Mouse (Mus musculus) MEL (cell line): ENCODE results near the gene Pten. TPM values are rescaled to one million over a fixed set of nuclear protein-coding genes. Genes with fewer than 3 reads are reported as not detected.

Source experiments
- DNase-seq: peaks from one replicate; pipeline ENCODE4 v3.0.0; 2011; ENCODE audit warnings: low read depth, low spot score
- H3K27ac ChIP-seq: 2 replicates; pipeline ENCODE4 v1.5.1; 2012; ENCODE audit warnings: low read depth, mild to moderate bottlenecking, control low read depth, low read length, moderate library complexity; ENCODE audit not compliant: control insufficient read depth
- H3K27me3 ChIP-seq, 2 experiments: fragments of 150-350 bp in 1 of 2; sonication (generic) in 1 of 2; 2 replicates each; pipeline ENCODE4 v1.6.1; 2012; ENCODE audit warnings: low read length in 2 of 2, mild to moderate bottlenecking in 2 of 2, improper control_type of control experiment in 1 of 2, moderate library complexity in 1 of 2; ENCODE audit not compliant: insufficient read depth in 2 of 2, control insufficient read depth in 1 of 2
- H3K36me3 ChIP-seq, 2 experiments: 2 replicates each; pipeline ENCODE4 v1.6.1; 2012 to 2014; ENCODE audit warnings: low read length in 2 of 2, improper control_type of control experiment in 1 of 2, inconsistent platforms in 1 of 2, mild to moderate bottlenecking in 1 of 2; ENCODE audit not compliant: insufficient read depth in 2 of 2, control insufficient read depth in 1 of 2
- H3K4me1 ChIP-seq, 2 experiments: fragments of 150-350 bp in 1 of 2; sonication (generic) in 1 of 2; 2 replicates each; pipeline ENCODE4 v1.6.1; 2012; ENCODE audit warnings: low read length in 2 of 2, improper control_type of control experiment in 1 of 2, mild to moderate bottlenecking in 1 of 2; ENCODE audit not compliant: insufficient read depth in 2 of 2, control insufficient read depth in 1 of 2
- H3K4me3 ChIP-seq, 2 experiments: fragments of 150-350 bp in 1 of 2; sonication (generic) in 1 of 2; 2 replicates each; pipeline ENCODE4 v1.5.1; 2012; ENCODE audit warnings: low read depth in 2 of 2, low read length in 2 of 2, mild to moderate bottlenecking in 2 of 2, moderate library complexity in 2 of 2, control low read depth in 1 of 2, improper control_type of control experiment in 1 of 2; ENCODE audit not compliant: control insufficient read depth in 1 of 2, insufficient read depth in 1 of 2
- H3K79me2 ChIP-seq: 2 replicates; pipeline ENCODE4 v1.6.1; 2012; ENCODE audit warnings: mild to moderate bottlenecking, low read length, moderate library complexity; ENCODE audit not compliant: control insufficient read depth, poor library complexity, insufficient read depth
- H3K9ac ChIP-seq: 2 replicates; pipeline ENCODE4 v1.6.1; 2012; ENCODE audit warnings: low read depth, mild to moderate bottlenecking, control low read depth, low read length, moderate library complexity; ENCODE audit not compliant: control insufficient read depth, poor library complexity, severe bottlenecking
- H3K9me3 ChIP-seq: fragments of 150-350 bp; sonication (generic); replicated peaks from 2 replicates; pipeline ENCODE4 v1.6.1; 2012; ENCODE audit warnings: mild to moderate bottlenecking, low read length, improper control_type of control experiment, moderate library complexity; ENCODE audit not compliant: insufficient read depth
- BHLHE40 ChIP-seq: IDR thresholded peaks from 2 replicates; pipeline ENCODE4 v1.6.1; 2012; ENCODE audit warnings: low read depth, mild to moderate bottlenecking, inconsistent platforms, low read length, improper control_type of control experiment, borderline replicate concordance
- CHD1 ChIP-seq: IDR thresholded peaks from 2 replicates; pipeline ENCODE4 v1.6.1; 2012; ENCODE audit warnings: low read depth, mild to moderate bottlenecking, inconsistent platforms, low read length, improper control_type of control experiment
- E2F4 ChIP-seq: IDR thresholded peaks from 2 replicates; pipeline ENCODE4 v1.6.1; 2011; ENCODE audit warnings: low read depth, low read length, improper control_type of control experiment, borderline replicate concordance
- ELF1 ChIP-seq: IDR thresholded peaks from 2 replicates; pipeline ENCODE4 v1.6.1; 2014; ENCODE audit warnings: low read depth, mild to moderate bottlenecking, inconsistent platforms, low read length, improper control_type of control experiment, moderate library complexity
- ETS1 ChIP-seq: IDR thresholded peaks from 2 replicates; pipeline ENCODE4 v1.6.1; 2012; ENCODE audit warnings: low read depth, mild to moderate bottlenecking, inconsistent platforms, low read length, improper control_type of control experiment, moderate library complexity
- GABPA ChIP-seq: IDR thresholded peaks from 2 replicates; pipeline ENCODE4 v1.6.1; 2012; ENCODE audit warnings: low read depth, mild to moderate bottlenecking, inconsistent platforms, low read length, improper control_type of control experiment, moderate library complexity
- GATA1 ChIP-seq: IDR thresholded peaks from 2 replicates; pipeline ENCODE4 v1.6.1; 2011; ENCODE audit warnings: low read depth, low read length, improper control_type of control experiment
- HCFC1 ChIP-seq: IDR thresholded peaks from 2 replicates; pipeline ENCODE4 v1.6.1; 2012; ENCODE audit warnings: low read depth, mild to moderate bottlenecking, inconsistent platforms, low read length, improper control_type of control experiment, moderate library complexity
- JUND ChIP-seq: IDR thresholded peaks from 2 replicates; pipeline ENCODE4 v1.6.1; 2011; ENCODE audit warnings: low read depth, mild to moderate bottlenecking, improper control_type of control experiment, low read length
- MAFK ChIP-seq: IDR thresholded peaks from 2 replicates; pipeline ENCODE4 v1.6.1; 2011; ENCODE audit warnings: low read depth, mild to moderate bottlenecking, low read length, improper control_type of control experiment, borderline replicate concordance
- MAX ChIP-seq: IDR thresholded peaks from 2 replicates; pipeline ENCODE4 v1.6.1; 2011; ENCODE audit warnings: low read length, improper control_type of control experiment
- MAZ ChIP-seq: IDR thresholded peaks from 2 replicates; pipeline ENCODE4 v1.6.1; 2012; ENCODE audit warnings: low read depth, mild to moderate bottlenecking, inconsistent platforms, low read length, improper control_type of control experiment
- MEF2A ChIP-seq: IDR thresholded peaks from 2 replicates; pipeline ENCODE4 v1.6.1; 2014; ENCODE audit warnings: low read depth, mild to moderate bottlenecking, inconsistent platforms, low read length, improper control_type of control experiment; ENCODE audit not compliant: poor library complexity, insufficient replicate concordance, severe bottlenecking; ENCODE audit errors: extremely low read depth
- MXI1 ChIP-seq: IDR thresholded peaks from 2 replicates; pipeline ENCODE4 v1.6.1; 2011; ENCODE audit warnings: mild to moderate bottlenecking, low read depth, low read length, improper control_type of control experiment
- MYB ChIP-seq: IDR thresholded peaks from 2 replicates; pipeline ENCODE4 v1.6.1; 2011; ENCODE audit warnings: mild to moderate bottlenecking, low read depth, low read length, improper control_type of control experiment
- MYC ChIP-seq: IDR thresholded peaks from 2 replicates; pipeline ENCODE4 v1.6.1; 2011; ENCODE audit warnings: low read depth, mild to moderate bottlenecking, low read length, improper control_type of control experiment, moderate library complexity
- NELFE ChIP-seq: IDR thresholded peaks from 2 replicates; pipeline ENCODE4 v1.6.1; 2011; ENCODE audit warnings: low read depth, low read length, improper control_type of control experiment
- NRF1 ChIP-seq: IDR thresholded peaks from 2 replicates; pipeline ENCODE4 v1.6.1; 2014; ENCODE audit warnings: low read depth, mild to moderate bottlenecking, inconsistent platforms, low read length, improper control_type of control experiment, moderate library complexity; ENCODE audit not compliant: poor library complexity, insufficient read depth, severe bottlenecking
- POLR2A ChIP-seq, 2 experiments: IDR thresholded peaks; 2 replicates each; pipeline ENCODE4 v1.6.1; 2011 to 2012; ENCODE audit warnings: low read length in 2 of 2, mild to moderate bottlenecking in 2 of 2, control low read depth in 1 of 2, improper control_type of control experiment in 1 of 2, low read depth in 1 of 2, moderate library complexity in 1 of 2; ENCODE audit not compliant: control insufficient read depth in 1 of 2, insufficient read depth in 1 of 2, poor library complexity in 1 of 2
- POLR2AphosphoS5 ChIP-seq: IDR thresholded peaks from 2 replicates; pipeline ENCODE4 v1.6.1; 2012; ENCODE audit warnings: low read depth, borderline replicate concordance, mild to moderate bottlenecking, inconsistent platforms, low read length, moderate library complexity, mixed read lengths
- RAD21 ChIP-seq: IDR thresholded peaks from 2 replicates; pipeline ENCODE4 v1.6.1; 2011; ENCODE audit warnings: mild to moderate bottlenecking, low read depth, low read length, improper control_type of control experiment
- SIN3A ChIP-seq: IDR thresholded peaks from 2 replicates; pipeline ENCODE4 v1.6.1; 2012; ENCODE audit warnings: low read length, improper control_type of control experiment, inconsistent platforms
- TAL1 ChIP-seq: IDR thresholded peaks from 2 replicates; pipeline ENCODE4 v1.6.1; 2012; ENCODE audit warnings: mild to moderate bottlenecking, inconsistent platforms, low read length, moderate library complexity, mixed read lengths
- TBP ChIP-seq: IDR thresholded peaks from 2 replicates; pipeline ENCODE4 v1.8.0; 2011; ENCODE audit warnings: low read depth, low read length, improper control_type of control experiment
- TCF12 ChIP-seq: IDR thresholded peaks from 2 replicates; pipeline ENCODE4 v1.6.1; 2014; ENCODE audit warnings: low read depth, mild to moderate bottlenecking, inconsistent platforms, low read length, improper control_type of control experiment, moderate library complexity
- UBTF ChIP-seq: IDR thresholded peaks from 2 replicates; pipeline ENCODE4 v1.6.1; 2012; ENCODE audit warnings: low read depth, mild to moderate bottlenecking, inconsistent platforms, low read length, improper control_type of control experiment, moderate library complexity, borderline replicate concordance; ENCODE audit not compliant: insufficient read depth
- USF1 ChIP-seq: IDR thresholded peaks from 2 replicates; pipeline ENCODE4 v1.6.1; 2014; ENCODE audit warnings: low read depth, mild to moderate bottlenecking, inconsistent platforms, low read length, improper control_type of control experiment, moderate library complexity
- USF2 ChIP-seq, 2 experiments: IDR thresholded peaks; 2 replicates each; pipeline ENCODE4 v1.6.1; 2011 to 2012; ENCODE audit warnings: improper control_type of control experiment in 2 of 2, low read length in 2 of 2, borderline replicate concordance in 1 of 2, inconsistent platforms in 1 of 2, low read depth in 1 of 2, mild to moderate bottlenecking in 1 of 2; ENCODE audit not compliant: insufficient read depth in 1 of 2
- ZC3H11A ChIP-seq: IDR thresholded peaks from 2 replicates; pipeline ENCODE4 v1.6.1; 2012; ENCODE audit warnings: low read depth, mild to moderate bottlenecking, inconsistent platforms, low read length, improper control_type of control experiment
- ZMIZ1 ChIP-seq: IDR thresholded peaks from 2 replicates; pipeline ENCODE4 v1.6.1; 2012; ENCODE audit warnings: low read depth, mild to moderate bottlenecking, inconsistent platforms, low read length, improper control_type of control experiment, moderate library complexity
- polyA plus RNA-seq, 2 experiments: library from polyadenylated mRNA; stranded (reverse) in 1 of 2; unstranded in 1 of 2; fragments of >175 nt in 1 of 2; fragments of >200 nt in 1 of 2; gene quantifications; 2 replicates each; pipeline versions ENCODE4 v1.2.1 to v1.2.4; 2012; ENCODE audit warnings: low replicate concordance in 2 of 2, low read depth in 1 of 2; ENCODE audit not compliant: insufficient read length in 2 of 2, insufficient read depth in 1 of 2, missing spikeins in 1 of 2
- total RNA-seq: library from RNA; depleted of rRNA; stranded (reverse); fragments of 300-350 nt; gene quantifications from 2 replicates; pipeline ENCODE4 v1.2.3, GENCODE M21; 2012

Gene Pten
- total and polyA plus RNA-seq, 3 experiments: 22.7 to 104 (median 35.8) TPM

DNA sequence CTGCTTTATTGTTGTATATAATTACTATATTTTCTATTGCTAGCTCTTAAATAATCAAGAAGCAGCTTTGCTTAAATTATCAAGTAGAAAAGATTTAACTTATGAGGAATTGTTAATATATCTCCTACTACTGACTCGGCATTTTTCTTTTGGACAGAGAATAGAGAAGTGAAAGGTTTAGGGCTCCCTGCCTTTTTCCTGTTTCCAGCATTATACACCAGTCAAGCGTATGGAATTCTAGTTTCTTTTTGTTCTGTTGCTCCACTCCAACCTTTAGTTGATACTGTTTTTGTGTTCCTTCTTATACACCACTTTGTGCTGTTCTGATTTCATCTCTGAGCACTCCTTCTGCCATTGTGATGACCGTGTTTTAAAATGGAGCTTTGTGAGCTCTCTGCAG lies 32.2 kb downstream of the Pten start:
- TF ChIP-seq HCFC1 (no peak), TCF12 (no peak), ETS1 (no peak), GATA1 (no peak), MAFK (peak; percentile 58; the same call in 1 of the 2 replicates)
- TF ChIP-seq, all 39 proteins: peak for 1
- H3K4me3 ChIP-seq: no peak overlapping the region
- peaks cover 10 to 19% of the 10 kb centered on the region in 2 experiments for H3K4me1 ChIP-seq
- H3K36me3 ChIP-seq: peaks cover 2 to 26% of the 10 kb centered on the region in 2 experiments
- no peak overlapping the region for H3K9ac ChIP-seq
- H3K79me2 ChIP-seq: peaks cover 45% of the 10 kb centered on the region
- no peaks in the 10 kb centered on the region for H3K9me3 ChIP-seq
- H3K27me3 ChIP-seq: no peaks in the 10 kb centered on the region
- no peak for DNase-seq
- no peak overlapping the region for H3K27ac ChIP-seq

DNA sequence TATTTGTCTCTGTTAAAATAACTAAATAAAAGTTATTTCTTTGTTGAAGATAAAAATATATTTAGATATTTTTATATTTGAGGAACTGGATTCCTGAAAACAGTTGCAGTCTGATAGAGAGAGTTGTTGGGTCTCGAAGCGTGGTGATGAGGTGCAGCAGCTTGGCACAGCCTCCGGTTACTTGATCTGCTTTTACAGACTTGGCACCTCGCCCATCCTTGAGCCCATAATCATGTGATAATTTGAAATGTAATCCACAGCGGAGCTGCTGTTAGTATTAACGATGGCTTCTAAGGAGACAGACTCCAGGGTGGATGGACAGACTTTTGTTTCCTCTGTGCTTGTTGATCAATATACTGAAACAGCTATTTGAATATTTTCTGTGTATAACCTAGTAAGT lies 35.3 kb downstream of the Pten start:
- Histone ChIP-seq H3K27me3 (no peaks in the 10 kb centered on the region), H3K79me2 (peaks cover 34% of the 10 kb centered on the region), H3K36me3 (peaks cover 13 to 26% of the 10 kb centered on the region in 2 experiments), H3K4me3 (peak overlapping the region in 1 of 2 experiments; percentile 23; a peak in 2 of 4 replicates), H3K27ac (no peak overlapping the region), H3K9me3 (no peaks in the 10 kb centered on the region), H3K9ac (no peak overlapping the region), H3K4me1 (peaks cover 10 to 19% of the 10 kb centered on the region in 2 experiments)
- DNase-seq: peak; percentile 93
- TF ChIP-seq NELFE (no peak), ELF1 (no peak), MYB (no peak), MYC (peak; percentile 54; the same call in 1 of the 2 replicates), MAZ (no peak), USF1 (peak; percentile 79), UBTF (no peak), POLR2AphosphoS5 (no peak), USF2 (IDR thresholded peaks at IDR 0.05; ENCODE audit: borderline replicate concordance in 1 of 2, insufficient read depth in 1 of 2, low read depth in 1 of 2, low read length in 2 of 2) (no peak), GATA1 (peak; percentile 60; the same call in 1 of the 2 replicates), TCF12 (peak; percentile 54; the same call in 1 of the 2 replicates), CHD1 (no peak), MXI1 (peak; percentile 81; the same call in 1 of the 2 replicates), RAD21 (no peak; the same call in 1 of the 2 replicates), MEF2A (peak; percentile 74; the same call in 1 of the 2 replicates), ETS1 (peak; percentile 89), TAL1 (peak; percentile 18; the same call in 1 of the 2 replicates), POLR2A (IDR thresholded peaks at IDR 0.05; ENCODE audit: control insufficient read depth in 1 of 2, insufficient read depth in 1 of 2, low read depth in 1 of 2, low read length in 2 of 2, poor library complexity in 1 of 2) (no peak), SIN3A (peak; percentile 79), MAX (peak; percentile 64), GABPA (no peak), BHLHE40 (peak; percentile 44; the same call in 1 of the 2 replicates), E2F4 (no peak), NRF1 (no peak), HCFC1 (no peak), TBP (no peak), ZC3H11A (no peak), JUND (no peak), ZMIZ1 (no peak), MAFK (no peak; the same call in 1 of the 2 replicates)
